Mouse (Mus musculus) MN1 (cell line): ENCODE measurements at regions not wholly inside any gene's neighbourhood (a gene's known extent, or its start where the extent isn't known, plus 50 kb on each side); places are given as distances from the start of the nearest gene placed in this dataset.
"Not testable (repeated sequence)": the region's sequence is repeated elsewhere in the genome, so short reads cannot be mapped to it uniquely, and the experiment has no call there.

Experiments used
- DNase-seq: peaks from one replicate; pipeline ENCODE4 v3.0.0-alpha.2; 2016; ENCODE audit warnings: low spot score

DNA sequence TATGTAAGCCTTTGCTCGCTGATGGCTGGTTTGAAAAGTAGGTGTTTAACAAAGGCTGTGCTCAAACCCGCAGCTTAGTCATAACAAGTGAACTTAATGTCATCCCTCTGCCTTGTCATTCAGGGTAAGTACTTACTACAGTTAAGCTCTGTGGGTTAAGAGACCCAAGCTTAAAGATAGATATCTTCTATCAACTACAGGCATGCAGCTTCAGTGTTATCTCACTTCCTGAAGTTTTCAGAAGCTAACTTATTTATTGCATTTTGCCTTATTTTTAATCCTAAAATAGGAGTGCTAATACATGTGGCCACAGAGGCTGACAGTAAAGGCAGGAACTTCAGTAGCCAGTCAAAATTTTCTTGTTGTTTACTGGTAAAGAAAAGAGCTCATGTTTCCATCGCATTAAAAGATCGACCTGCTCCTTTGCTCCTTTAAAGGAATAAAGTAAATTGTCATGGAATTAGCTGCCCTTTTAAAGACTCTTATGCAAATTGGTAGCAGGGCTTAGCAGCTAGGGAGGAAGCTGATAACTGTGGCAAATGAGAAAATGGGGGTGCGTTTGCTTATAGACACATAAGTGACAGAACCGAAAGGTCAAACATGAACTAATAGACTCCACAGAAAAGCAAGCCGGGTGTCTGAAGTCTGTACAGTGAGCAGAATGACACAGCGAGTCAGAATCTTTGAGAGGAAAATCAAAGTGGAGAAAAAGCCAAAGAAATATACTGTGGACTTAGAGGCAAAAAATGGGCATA, 55.9 kb upstream of the Inpp4b start:
- no peak for DNase-seq

DNA sequence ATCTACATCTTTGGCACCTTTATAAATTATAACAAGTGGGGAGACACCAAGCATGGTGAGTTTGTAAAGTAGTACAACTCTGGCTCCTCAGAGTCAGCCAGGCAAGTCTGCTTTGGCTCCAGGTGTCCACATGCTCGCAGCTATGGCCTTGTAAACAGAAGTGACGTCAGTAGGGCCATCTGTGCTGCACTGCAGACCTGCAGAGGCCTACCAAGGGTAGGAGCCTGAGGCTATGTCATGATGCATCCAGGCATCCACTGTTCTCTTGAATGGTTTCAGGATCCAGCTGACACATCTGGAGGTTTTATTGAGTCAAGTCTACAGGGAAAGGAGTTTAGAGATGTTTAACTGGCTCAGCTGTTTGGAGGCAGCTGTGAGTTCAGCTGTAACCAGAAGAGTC, 82.3 kb upstream of the Inpp4b start:
- peak; percentile 7 for DNase-seq

DNA sequence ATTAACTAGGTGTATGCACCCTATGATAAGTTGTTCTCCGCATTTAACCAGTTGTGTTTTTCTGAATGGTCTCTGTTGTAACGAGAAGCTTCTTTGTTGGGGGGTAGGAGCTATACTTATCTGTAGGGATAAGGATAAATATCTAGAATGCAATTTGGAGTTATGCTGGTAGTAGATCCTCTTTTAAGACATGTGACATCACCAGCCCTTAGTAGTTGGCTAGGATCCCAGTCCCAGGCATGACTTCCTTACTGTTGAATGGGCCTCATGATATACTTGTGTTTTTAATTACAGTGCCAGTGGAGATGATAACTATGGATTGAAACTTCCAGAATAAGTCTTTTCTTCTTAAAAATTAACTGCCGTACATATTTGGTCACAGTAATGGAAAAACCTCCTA, 118.5 kb upstream of the Inpp4b start:
- DNase-seq: no peak

DNA sequence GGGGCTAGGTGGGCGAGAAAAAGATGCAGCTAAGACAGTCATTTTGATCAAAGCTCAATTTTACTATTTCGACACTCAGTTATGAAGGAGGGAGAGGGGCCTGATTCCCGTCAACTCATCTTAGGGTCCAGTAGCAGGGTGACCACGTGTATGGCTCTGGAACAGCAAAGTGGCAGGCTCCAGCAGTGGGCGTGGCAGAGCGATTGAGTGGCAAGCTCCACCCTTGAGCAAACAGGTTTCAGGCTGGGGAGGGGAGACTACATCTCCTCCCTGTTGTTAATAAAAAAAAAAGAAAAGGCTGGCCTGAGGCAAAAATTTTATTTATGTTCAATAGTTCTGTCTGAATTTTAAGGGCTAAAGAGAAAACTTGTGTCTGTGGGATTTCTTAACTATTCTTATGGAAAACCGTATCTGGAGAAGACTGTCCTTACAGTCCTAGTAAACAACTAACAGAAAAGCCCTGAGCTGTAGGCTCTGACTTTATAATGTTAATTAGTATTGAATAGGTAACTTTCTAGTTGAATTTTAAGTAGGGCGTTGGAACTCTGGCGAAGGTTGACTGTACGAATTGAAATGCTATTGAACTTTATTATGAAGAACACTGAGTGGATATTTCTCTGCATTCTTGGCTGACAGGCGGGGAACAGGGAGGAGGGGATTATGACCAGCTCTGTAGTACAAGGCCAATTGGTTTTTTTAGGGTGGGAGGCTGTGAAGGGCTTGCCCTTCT, 155.1 kb upstream of the Inpp4b start:
- not testable (repeated sequence) for DNase-seq

DNA sequence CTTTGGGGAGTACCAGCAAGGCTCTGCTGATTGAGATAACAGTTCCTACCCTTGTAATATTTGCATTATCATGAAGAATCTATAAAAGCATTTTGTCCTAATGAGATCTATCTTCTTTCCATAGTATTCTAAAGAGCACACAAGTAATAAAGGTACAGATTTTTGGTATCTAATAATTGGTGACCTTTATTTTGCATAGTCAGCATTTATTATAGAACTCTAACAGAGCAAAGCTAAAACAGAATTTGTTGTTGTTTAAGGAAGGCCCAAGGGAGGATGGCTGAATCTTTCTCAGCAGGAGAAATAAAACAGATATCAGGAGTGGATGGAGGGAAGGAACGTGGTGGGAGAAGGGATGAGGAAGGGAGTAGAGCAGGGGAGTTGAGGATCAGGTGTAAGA, 160.8 kb upstream of the Usp38 start:
- DNase-seq: no peak

DNA sequence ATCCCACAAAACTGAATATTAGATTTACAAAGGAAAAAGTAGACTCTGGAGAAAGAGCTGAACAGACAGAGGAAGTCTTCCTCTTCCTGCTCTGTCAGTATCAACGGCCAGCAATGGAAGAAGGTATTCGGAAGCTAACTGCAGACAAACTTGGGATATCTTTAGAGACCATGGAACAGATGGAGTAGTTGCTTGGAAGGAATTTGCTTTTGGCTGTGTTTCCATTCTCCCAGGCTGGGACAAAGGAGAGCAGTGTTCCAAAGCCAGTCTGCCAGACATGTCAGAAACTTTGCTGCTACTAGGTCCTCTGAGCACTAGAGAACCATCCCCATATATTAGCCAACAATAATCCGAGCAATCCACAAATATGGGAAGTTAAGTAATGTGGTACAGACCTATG, 132.5 kb upstream of the Usp38 start:
- no peak for DNase-seq

DNA sequence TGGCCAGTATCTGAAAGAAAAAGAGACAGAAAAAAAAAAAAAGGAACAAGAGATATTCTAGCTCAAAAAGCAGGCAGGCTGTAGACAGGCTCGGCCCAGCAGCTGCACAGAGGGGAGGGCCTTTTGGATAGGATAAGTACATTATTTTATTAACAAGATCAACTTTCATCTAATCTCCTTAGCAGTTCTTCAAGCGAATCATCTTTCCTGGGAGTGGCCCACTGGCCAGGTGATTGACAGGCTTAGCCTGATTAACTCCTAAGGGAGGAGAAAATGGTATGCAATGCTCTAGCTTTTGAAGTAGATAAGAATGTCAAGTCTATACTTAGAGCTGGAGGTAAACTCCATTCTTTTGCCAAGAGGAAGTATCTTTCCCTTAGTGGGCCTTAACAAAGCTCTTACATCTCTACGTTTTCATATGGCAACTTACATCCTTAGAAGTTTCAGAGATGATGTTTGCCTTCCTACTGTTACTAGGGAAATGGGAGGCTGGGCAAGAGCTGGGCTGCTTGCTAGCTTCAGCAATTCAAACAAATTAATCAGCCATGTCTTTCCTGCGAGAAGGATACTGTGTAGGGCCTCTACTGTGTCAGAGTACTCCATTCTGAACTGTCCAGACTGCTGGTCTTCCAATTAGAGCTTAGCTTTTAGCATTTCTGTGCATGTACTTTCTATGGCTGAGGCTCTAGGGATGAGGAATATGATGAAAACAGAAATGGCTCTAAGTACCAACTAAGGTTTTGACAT, 92.2 kb upstream of the Usp38 start:
- no peak for DNase-seq

DNA sequence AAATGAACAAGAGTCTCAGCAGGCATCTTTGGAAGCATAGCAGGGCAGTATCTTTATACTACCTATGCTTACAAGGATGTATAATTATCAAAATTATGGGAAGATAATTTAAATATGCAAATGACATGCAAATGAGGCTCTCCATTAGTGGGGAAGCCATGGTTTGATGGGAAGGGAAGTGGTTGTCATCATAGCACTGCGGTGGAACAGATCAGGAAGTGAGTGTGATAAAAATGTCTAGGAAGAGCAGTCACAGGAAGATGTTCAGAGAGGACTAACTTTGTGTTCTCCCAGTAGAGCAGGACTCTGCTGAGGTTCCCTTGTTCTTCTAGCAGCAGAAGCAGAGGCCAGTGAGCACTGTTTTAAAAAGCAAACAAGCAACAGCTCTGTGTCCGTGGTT, 84.2 kb upstream of the Usp38 start:
- DNase-seq: no peak

DNA sequence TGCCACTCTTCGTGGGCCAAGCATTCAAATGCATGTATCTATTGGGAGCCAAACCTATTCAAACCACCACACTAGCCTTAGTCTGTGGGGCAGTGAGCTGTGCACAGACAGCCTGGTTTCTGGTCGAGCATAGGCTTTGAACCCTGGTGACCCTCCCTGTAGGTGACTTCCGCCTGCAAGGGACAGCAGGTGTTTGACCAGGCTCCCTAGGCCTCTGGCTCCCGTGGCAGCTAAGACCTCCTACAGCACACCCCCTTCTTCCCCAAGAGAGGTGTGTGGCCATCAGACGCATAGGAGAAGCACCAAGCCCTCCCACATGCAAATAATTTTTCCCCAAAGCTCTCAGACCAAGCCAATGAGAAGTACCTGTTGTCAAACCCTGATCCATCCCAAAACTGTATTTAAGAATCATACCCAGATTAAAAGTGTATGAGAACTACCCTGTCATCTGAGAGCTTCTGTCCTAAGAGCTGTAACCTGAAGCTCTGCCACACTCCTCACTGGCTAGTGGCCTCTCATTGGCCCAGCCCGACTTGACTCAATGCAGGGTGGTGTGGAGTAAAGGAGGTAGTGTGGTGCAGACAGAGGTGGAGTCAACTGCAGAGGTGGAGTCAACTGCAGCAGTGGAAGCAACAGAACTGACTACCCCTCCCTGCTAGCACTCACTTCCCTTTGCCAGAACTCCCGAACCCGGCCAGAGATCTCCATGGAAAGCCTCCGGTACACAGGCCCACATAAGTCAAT, 82.5 kb upstream of the Usp38 start:
- no peak for DNase-seq

DNA sequence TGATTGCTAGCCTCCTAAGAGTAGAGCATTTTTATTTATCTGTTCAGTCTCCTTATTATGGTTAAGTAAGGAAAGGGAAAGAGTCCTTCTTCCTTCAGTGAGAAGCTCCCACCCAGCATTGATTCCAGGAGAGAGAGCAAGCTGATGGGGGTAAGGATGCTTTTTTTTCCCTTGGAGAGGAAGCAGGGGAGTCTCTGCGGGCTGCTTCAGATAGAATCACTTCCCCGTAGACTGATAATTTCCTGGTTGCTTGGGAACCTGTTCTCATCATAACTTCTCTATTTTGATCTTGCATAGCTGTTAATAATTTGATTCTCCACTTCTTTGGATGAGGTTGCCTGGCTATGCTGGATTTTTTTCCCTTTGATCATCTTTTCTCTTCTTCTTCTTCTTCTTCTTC, 80.5 kb upstream of the Usp38 start:
- DNase-seq: no peak

DNA sequence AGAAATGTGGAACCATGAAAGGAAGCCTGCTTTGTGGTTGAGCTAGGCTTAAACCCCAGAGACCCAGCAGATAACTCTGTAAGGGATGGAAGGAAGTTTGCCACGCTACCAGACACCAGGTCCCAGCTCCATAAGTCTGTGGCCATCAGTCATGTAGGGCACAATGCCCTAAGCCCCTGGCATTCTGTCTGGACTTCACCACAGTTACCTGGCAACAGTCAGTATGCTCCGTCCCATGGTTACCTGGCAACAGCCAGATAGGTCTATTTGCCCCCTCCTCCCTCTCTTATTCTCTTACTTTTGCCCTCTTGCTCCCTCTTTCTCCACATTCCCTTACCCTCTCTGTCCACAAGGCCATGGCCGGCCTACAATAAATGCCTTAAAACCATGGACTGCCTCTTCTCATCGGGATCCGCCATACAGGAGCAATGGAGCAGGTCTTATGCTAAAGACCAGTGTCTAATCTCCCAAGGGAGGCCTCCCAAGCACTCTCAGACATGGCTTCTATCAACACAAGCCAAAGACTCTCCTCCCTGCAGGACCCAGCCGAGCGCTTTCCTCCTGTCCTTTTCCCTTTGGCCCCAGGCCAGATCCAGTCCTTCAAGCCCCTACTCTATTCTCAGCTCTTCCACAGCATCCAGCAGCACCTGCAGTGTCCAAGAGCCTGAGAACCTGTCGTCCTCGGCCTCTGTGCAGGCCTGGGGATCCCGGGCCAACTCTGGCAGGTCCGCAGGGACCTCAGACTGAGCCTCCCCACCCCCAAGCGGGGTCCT, 66.3 kb upstream of the Usp38 start:
- no peak for DNase-seq

DNA sequence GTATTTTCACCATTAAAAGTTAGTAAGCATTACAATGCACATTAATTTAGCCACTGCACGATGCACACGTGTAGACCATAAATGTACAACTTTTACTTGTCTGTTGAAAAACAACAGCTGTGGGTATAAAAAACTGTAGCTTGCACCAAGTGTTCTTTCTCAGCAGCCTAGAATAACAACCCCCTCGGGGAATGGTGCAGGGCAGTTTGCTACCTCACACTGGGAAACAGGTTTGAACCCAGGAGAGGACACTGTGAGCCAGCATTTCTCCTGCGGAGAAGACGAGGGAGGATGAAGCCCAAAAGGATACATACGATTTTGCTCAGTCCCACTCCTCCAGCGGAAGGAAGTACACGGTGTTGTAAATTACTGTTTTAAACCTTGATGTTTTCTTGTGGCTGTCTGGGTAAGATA, 65.2 kb upstream of the Usp38 start:
- no peak for DNase-seq

DNA sequence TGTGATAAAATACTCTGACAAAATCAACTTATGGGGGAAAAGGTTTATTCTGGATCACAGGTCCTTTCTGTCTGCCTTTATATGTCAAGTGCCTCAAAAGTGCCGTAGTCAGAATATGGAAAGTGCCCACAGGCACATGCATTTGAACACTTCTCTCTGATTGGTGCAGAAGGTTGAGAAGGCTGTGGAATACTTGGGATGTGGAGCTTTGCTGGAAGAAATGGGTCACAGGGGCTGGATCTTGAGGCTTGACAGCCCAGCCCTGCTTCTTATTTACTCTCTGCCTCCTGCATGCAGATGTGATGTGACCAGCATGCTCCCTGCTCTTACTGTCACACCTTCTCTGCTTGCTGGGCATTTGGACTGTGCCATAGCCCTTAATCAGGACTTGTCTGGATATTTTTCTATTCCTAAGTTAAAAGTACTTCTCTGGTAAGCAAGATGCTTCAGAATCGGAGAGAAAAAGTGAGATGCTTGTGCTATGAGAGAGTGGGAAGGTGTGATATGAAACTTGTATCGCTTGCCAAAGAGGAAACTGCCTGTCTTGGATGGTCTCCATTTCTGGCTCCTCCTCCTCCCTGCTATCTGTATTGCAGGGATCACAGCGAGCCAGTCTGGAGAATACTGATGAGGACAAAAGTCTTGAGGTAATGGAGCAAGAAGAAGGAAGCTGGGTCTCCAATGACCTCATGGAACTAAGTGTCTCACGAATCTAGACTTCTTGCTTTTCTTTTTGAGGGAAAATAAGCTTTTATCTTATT, 54.5 kb upstream of the Usp38 start:
- DNase-seq: no peak

DNA sequence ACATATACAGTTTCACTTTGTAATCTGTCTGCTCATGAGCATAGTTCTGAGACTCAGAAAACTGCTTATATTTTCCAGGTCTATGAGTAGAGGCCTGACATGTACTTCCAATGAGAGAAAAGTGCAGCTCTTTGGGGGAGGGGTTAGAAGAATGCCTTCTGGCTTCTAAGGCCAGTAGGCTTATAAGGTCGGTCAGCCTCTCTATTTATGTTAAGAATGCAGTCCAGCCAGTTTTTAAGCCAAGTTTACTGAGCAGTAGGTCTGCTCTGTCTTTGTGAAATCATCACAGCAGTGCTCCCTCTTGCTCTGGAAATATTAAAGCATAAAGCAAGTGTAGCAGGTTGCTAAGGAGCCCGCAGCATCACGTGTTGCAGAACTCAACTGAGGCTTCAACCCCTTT, 53.8 kb upstream of the Usp38 start:
- no peak for DNase-seq

DNA sequence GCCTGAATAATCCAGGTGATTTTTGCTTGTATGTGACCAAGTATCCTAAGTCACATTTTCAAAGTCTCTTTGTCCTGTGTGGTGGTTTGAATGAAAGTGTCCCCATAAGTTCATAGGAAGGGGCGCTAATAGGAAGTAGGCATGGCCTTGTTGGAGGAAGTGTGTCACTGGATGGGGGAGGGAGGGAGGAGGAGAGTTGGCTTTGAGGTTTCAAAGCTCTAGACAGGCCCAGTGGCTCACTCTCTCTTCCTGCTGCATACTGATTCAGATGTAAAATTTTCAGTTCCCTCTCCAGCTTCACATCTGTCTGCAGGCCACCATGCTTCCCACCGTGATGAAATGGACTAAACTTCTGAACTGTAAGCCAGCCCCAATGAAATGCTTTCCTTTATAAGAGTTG, 52.0 kb upstream of the Usp38 start:
- DNase-seq: no peak
